Mouse (Mus musculus) MEL (cell line): ENCODE measurements around the gene Clic4. TPM values are rescaled to one million over a fixed set of nuclear protein-coding genes. Genes with fewer than 3 reads are reported as not detected.

Experiments
- DNase-seq: peaks from one replicate; pipeline ENCODE4 v3.0.0; 2011; ENCODE audit warnings: low read depth, low spot score
- H3K27ac ChIP-seq: 2 replicates; pipeline ENCODE4 v1.5.1; 2012; ENCODE audit warnings: low read depth, mild to moderate bottlenecking, control low read depth, low read length, moderate library complexity; ENCODE audit not compliant: control insufficient read depth
- H3K27me3 ChIP-seq, 2 experiments: fragments of 150-350 bp in 1 of 2; sonication (generic) in 1 of 2; 2 replicates each; pipeline ENCODE4 v1.6.1; 2012; ENCODE audit warnings: low read length in 2 of 2, mild to moderate bottlenecking in 2 of 2, improper control_type of control experiment in 1 of 2, moderate library complexity in 1 of 2; ENCODE audit not compliant: insufficient read depth in 2 of 2, control insufficient read depth in 1 of 2
- H3K36me3 ChIP-seq, 2 experiments: 2 replicates each; pipeline ENCODE4 v1.6.1; 2012 to 2014; ENCODE audit warnings: low read length in 2 of 2, improper control_type of control experiment in 1 of 2, inconsistent platforms in 1 of 2, mild to moderate bottlenecking in 1 of 2; ENCODE audit not compliant: insufficient read depth in 2 of 2, control insufficient read depth in 1 of 2
- H3K4me1 ChIP-seq, 2 experiments: fragments of 150-350 bp in 1 of 2; sonication (generic) in 1 of 2; 2 replicates each; pipeline ENCODE4 v1.6.1; 2012; ENCODE audit warnings: low read length in 2 of 2, improper control_type of control experiment in 1 of 2, mild to moderate bottlenecking in 1 of 2; ENCODE audit not compliant: insufficient read depth in 2 of 2, control insufficient read depth in 1 of 2
- H3K4me3 ChIP-seq, 2 experiments: fragments of 150-350 bp in 1 of 2; sonication (generic) in 1 of 2; 2 replicates each; pipeline ENCODE4 v1.5.1; 2012; ENCODE audit warnings: low read depth in 2 of 2, low read length in 2 of 2, mild to moderate bottlenecking in 2 of 2, moderate library complexity in 2 of 2, control low read depth in 1 of 2, improper control_type of control experiment in 1 of 2; ENCODE audit not compliant: control insufficient read depth in 1 of 2, insufficient read depth in 1 of 2
- H3K79me2 ChIP-seq: 2 replicates; pipeline ENCODE4 v1.6.1; 2012; ENCODE audit warnings: mild to moderate bottlenecking, low read length, moderate library complexity; ENCODE audit not compliant: control insufficient read depth, poor library complexity, insufficient read depth
- H3K9ac ChIP-seq: 2 replicates; pipeline ENCODE4 v1.6.1; 2012; ENCODE audit warnings: low read depth, mild to moderate bottlenecking, control low read depth, low read length, moderate library complexity; ENCODE audit not compliant: control insufficient read depth, poor library complexity, severe bottlenecking
- H3K9me3 ChIP-seq: fragments of 150-350 bp; sonication (generic); replicated peaks from 2 replicates; pipeline ENCODE4 v1.6.1; 2012; ENCODE audit warnings: mild to moderate bottlenecking, low read length, improper control_type of control experiment, moderate library complexity; ENCODE audit not compliant: insufficient read depth
- BHLHE40 ChIP-seq: IDR thresholded peaks from 2 replicates; pipeline ENCODE4 v1.6.1; 2012; ENCODE audit warnings: low read depth, mild to moderate bottlenecking, inconsistent platforms, low read length, improper control_type of control experiment, borderline replicate concordance
- CHD1 ChIP-seq: IDR thresholded peaks from 2 replicates; pipeline ENCODE4 v1.6.1; 2012; ENCODE audit warnings: low read depth, mild to moderate bottlenecking, inconsistent platforms, low read length, improper control_type of control experiment
- CHD2 ChIP-seq: IDR thresholded peaks from 2 replicates; pipeline ENCODE4 v1.6.1; 2011; ENCODE audit warnings: low read length, improper control_type of control experiment
- CTCF ChIP-seq, 3 experiments: IDR thresholded peaks in 2 of 3; conservative IDR thresholded peaks in 1 of 3; 2 replicates each; pipeline ENCODE4 v1.5.1; 2011 to 2012; ENCODE audit warnings: low read length in 3 of 3, low read depth in 2 of 3, mild to moderate bottlenecking in 2 of 3, improper control_type of control experiment in 1 of 3, inconsistent platforms in 1 of 3, mixed read lengths in 1 of 3, moderate library complexity in 1 of 3; ENCODE audit not compliant: control insufficient read depth in 1 of 3, insufficient read depth in 1 of 3, poor library complexity in 1 of 3, severe bottlenecking in 1 of 3
- EP300 ChIP-seq, 2 experiments: IDR thresholded peaks; 2 replicates each; pipeline ENCODE4 v1.6.1; 2011; ENCODE audit warnings: improper control_type of control experiment in 2 of 2, low read length in 2 of 2, low read depth in 1 of 2, mild to moderate bottlenecking in 1 of 2
- GABPA ChIP-seq: IDR thresholded peaks from 2 replicates; pipeline ENCODE4 v1.6.1; 2012; ENCODE audit warnings: low read depth, mild to moderate bottlenecking, inconsistent platforms, low read length, improper control_type of control experiment, moderate library complexity
- HCFC1 ChIP-seq: IDR thresholded peaks from 2 replicates; pipeline ENCODE4 v1.6.1; 2012; ENCODE audit warnings: low read depth, mild to moderate bottlenecking, inconsistent platforms, low read length, improper control_type of control experiment, moderate library complexity
- MAFK ChIP-seq: IDR thresholded peaks from 2 replicates; pipeline ENCODE4 v1.6.1; 2011; ENCODE audit warnings: low read depth, mild to moderate bottlenecking, low read length, improper control_type of control experiment, borderline replicate concordance
- MEF2A ChIP-seq: IDR thresholded peaks from 2 replicates; pipeline ENCODE4 v1.6.1; 2014; ENCODE audit warnings: low read depth, mild to moderate bottlenecking, inconsistent platforms, low read length, improper control_type of control experiment; ENCODE audit not compliant: poor library complexity, insufficient replicate concordance, severe bottlenecking; ENCODE audit errors: extremely low read depth
- MXI1 ChIP-seq: IDR thresholded peaks from 2 replicates; pipeline ENCODE4 v1.6.1; 2011; ENCODE audit warnings: mild to moderate bottlenecking, low read depth, low read length, improper control_type of control experiment
- NELFE ChIP-seq: IDR thresholded peaks from 2 replicates; pipeline ENCODE4 v1.6.1; 2011; ENCODE audit warnings: low read depth, low read length, improper control_type of control experiment
- NRF1 ChIP-seq: IDR thresholded peaks from 2 replicates; pipeline ENCODE4 v1.6.1; 2014; ENCODE audit warnings: low read depth, mild to moderate bottlenecking, inconsistent platforms, low read length, improper control_type of control experiment, moderate library complexity; ENCODE audit not compliant: poor library complexity, insufficient read depth, severe bottlenecking
- POLR2AphosphoS5 ChIP-seq: IDR thresholded peaks from 2 replicates; pipeline ENCODE4 v1.6.1; 2012; ENCODE audit warnings: low read depth, borderline replicate concordance, mild to moderate bottlenecking, inconsistent platforms, low read length, moderate library complexity, mixed read lengths
- SIN3A ChIP-seq: IDR thresholded peaks from 2 replicates; pipeline ENCODE4 v1.6.1; 2012; ENCODE audit warnings: low read length, improper control_type of control experiment, inconsistent platforms
- TAL1 ChIP-seq: IDR thresholded peaks from 2 replicates; pipeline ENCODE4 v1.6.1; 2012; ENCODE audit warnings: mild to moderate bottlenecking, inconsistent platforms, low read length, moderate library complexity, mixed read lengths
- TBP ChIP-seq: IDR thresholded peaks from 2 replicates; pipeline ENCODE4 v1.8.0; 2011; ENCODE audit warnings: low read depth, low read length, improper control_type of control experiment
- UBTF ChIP-seq: IDR thresholded peaks from 2 replicates; pipeline ENCODE4 v1.6.1; 2012; ENCODE audit warnings: low read depth, mild to moderate bottlenecking, inconsistent platforms, low read length, improper control_type of control experiment, moderate library complexity, borderline replicate concordance; ENCODE audit not compliant: insufficient read depth
- USF1 ChIP-seq: IDR thresholded peaks from 2 replicates; pipeline ENCODE4 v1.6.1; 2014; ENCODE audit warnings: low read depth, mild to moderate bottlenecking, inconsistent platforms, low read length, improper control_type of control experiment, moderate library complexity
- ZC3H11A ChIP-seq: IDR thresholded peaks from 2 replicates; pipeline ENCODE4 v1.6.1; 2012; ENCODE audit warnings: low read depth, mild to moderate bottlenecking, inconsistent platforms, low read length, improper control_type of control experiment
- ZKSCAN1 ChIP-seq: IDR thresholded peaks from 2 replicates; pipeline ENCODE4 v1.6.1; 2012; ENCODE audit warnings: low read depth, mild to moderate bottlenecking, inconsistent platforms, low read length, improper control_type of control experiment, moderate library complexity
- ZNF384 ChIP-seq: IDR thresholded peaks from 2 replicates; pipeline ENCODE4 v1.6.1; 2012; ENCODE audit warnings: low read depth, mild to moderate bottlenecking, inconsistent platforms, low read length, improper control_type of control experiment
- polyA plus RNA-seq, 2 experiments: library from polyadenylated mRNA; stranded (reverse) in 1 of 2; unstranded in 1 of 2; fragments of >175 nt in 1 of 2; fragments of >200 nt in 1 of 2; gene quantifications; 2 replicates each; pipeline versions ENCODE4 v1.2.1 to v1.2.4; 2012; ENCODE audit warnings: low replicate concordance in 2 of 2, low read depth in 1 of 2; ENCODE audit not compliant: insufficient read length in 2 of 2, insufficient read depth in 1 of 2, missing spikeins in 1 of 2
- total RNA-seq: library from RNA; depleted of rRNA; stranded (reverse); fragments of 300-350 nt; gene quantifications from 2 replicates; pipeline ENCODE4 v1.2.3, GENCODE M21; 2012

Gene Clic4
- total and polyA plus RNA-seq, 3 experiments, result 32.9 to 274 (median 83.8) TPM

DNA sequence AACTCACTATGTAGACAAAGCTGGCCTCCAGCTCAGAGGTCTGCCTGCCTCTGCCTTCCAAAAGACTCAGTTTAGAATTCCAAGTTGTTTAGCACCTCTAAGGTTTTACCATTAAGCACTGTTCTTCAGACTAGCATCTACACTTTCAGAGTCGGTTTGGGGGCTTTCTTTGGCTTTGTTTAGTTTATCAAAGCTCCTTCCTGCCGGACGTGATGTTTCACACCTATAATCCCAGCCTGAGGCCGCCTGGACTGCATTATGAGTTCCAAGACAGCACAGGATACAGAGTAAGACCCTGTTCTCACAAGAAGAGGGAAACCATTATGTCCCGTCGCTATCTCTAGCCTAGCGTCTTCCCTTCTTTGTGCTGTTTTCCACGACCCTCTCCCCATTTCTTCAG is 2.1 kb downstream of the Clic4 start:
- Histone ChIP-seq H3K79me2 (peaks cover 57% of the 10 kb centered on the region), H3K27ac (no peak overlapping the region), H3K27me3 (no peaks in the 10 kb centered on the region), H3K9me3 (no peaks in the 10 kb centered on the region), H3K9ac (peak overlapping the region; percentile 95), H3K4me3 (peak overlapping the region; percentile 78 to 93), H3K36me3 (peaks cover 6 to 28% of the 10 kb centered on the region in 2 experiments), H3K4me1 (peaks cover 22 to 28% of the 10 kb centered on the region in 2 experiments)
- no peak for DNase-seq
- TF ChIP-seq POLR2AphosphoS5, result no peak
- TF ChIP-seq UBTF, result no peak
- no peak for TF ChIP-seq BHLHE40
- TF ChIP-seq EP300 (IDR thresholded peaks at IDR 0.05; ENCODE audit: low read depth in 1 of 2, low read length in 2 of 2), result no peak
- no peak for TF ChIP-seq CHD2
- no peak for TF ChIP-seq ZC3H11A
- TF ChIP-seq ZKSCAN1, result no peak
- TF ChIP-seq TBP, result no peak
- no peak for TF ChIP-seq HCFC1

DNA sequence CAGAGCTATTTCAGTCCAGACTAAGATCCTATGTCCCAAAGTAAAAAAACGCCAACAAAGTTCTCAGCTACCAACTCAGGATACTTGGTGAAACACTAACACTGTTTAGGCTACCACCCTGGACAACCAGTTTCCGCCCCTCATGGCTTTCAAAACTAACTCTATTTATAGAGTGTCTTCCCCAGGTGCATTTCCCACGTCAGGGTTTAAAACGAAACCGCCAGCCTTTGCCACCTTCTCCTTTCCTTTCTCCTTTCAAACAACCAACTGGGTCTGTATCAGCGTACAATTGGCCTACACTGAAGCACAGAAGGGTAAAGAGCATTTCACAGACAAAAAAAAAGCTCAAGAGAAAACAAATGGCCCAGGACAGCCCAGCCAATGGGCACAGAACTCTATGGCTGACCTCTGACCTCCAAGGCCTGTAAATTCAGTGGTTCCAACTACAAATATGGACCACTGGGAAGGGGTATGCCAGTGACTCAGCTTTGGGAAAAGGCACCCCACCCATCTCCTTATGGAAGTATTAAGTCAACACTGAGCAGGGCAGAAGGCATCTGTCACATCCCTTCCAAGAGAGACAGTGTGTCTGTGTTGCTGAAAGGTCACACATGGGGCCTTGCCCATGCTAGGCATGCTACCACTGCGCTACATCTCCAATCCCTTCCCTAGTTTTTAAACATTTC is 2.8 kb downstream of the Clic4 start:
- Histone ChIP-seq H3K36me3 (peaks cover 7 to 28% of the 10 kb centered on the region in 2 experiments), H3K4me3 (0 out of 4 replicates have a peak overlapping the region, but pooled peaks of 1 of the 2 experiments have one; percentile 8), H3K27ac (no peak overlapping the region), H3K9ac (peak overlapping the region; percentile 29), H3K9me3 (no peaks in the 10 kb centered on the region), H3K79me2 (peaks cover 63% of the 10 kb centered on the region), H3K4me1 (peaks cover 22 to 28% of the 10 kb centered on the region in 2 experiments), H3K27me3 (no peaks in the 10 kb centered on the region)
- 0 out of 2 replicates have a peak, but pooled peaks have one; percentile 6 for TF ChIP-seq ZC3H11A
- no peak; the same call in 1 of the 2 replicates for TF ChIP-seq ZNF384
- no peak for TF ChIP-seq ZKSCAN1
- no peak for TF ChIP-seq SIN3A
- DNase-seq, result no peak

DNA sequence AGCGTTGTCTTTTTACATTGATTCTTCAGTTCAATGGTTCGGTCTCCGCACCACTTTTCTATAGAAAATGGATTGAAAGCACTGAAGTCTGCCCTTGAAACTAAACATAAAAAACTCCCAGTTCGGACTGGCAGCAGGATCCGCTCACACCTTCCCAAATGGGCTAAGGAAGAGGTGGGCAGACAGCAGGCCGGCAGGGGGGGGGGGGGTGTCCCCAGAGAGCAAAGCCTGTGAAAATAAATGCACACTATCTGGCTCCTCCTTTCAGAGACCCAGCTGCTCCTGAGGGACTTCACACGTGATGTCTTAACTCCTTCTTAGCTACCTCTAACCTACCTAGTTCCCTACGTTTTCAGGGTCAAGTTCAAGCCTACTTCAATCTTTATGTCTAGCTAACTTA is 5.1 kb downstream of the Clic4 start:
- peaks cover 68% of the 10 kb centered on the region for H3K79me2 ChIP-seq
- H3K9ac ChIP-seq, result no peak overlapping the region
- H3K27ac ChIP-seq, result no peak overlapping the region

More for the DNA sequence above, 5.1 kb downstream of the Clic4 start:
- Histone ChIP-seq H3K36me3 (peaks cover 9 to 28% of the 10 kb centered on the region in 2 experiments), H3K9me3 (no peaks in the 10 kb centered on the region), H3K27me3 (no peaks in the 10 kb centered on the region), H3K4me1 (peaks cover 21 to 22% of the 10 kb centered on the region in 2 experiments), H3K4me3 (no peak overlapping the region)
- TF ChIP-seq UBTF, result no peak
- TF ChIP-seq NRF1, result no peak
- no peak for TF ChIP-seq CHD1
- no peak for TF ChIP-seq CTCF (IDR thresholded peaks at IDR 0.05 in 2 of 3, conservative IDR thresholded peaks at IDR 0.05 in 1 of 3; ENCODE audit: control insufficient read depth in 1 of 3, insufficient read depth in 1 of 3, low read depth in 2 of 3, low read length in 3 of 3, poor library complexity in 1 of 3, severe bottlenecking in 1 of 3)
- TF ChIP-seq NELFE, result no peak
- no peak for TF ChIP-seq ZKSCAN1
- TF ChIP-seq TAL1, result no peak
- TF ChIP-seq MAFK, result no peak
- TF ChIP-seq MXI1, result no peak
- TF ChIP-seq USF1, result no peak
- TF ChIP-seq MEF2A, result no peak
- no peak for TF ChIP-seq GABPA
- DNase-seq, result no peak
